Mouse (Mus musculus) cerebellum, postnatal 36 days (tissue): ENCODE measurements around the gene Ears2.

Experiments used
- DNase-seq, 2 experiments: peaks; one replicate each; pipeline ENCODE4 v3.0.0; 2021 to 2022; ENCODE audit warnings: mixed read lengths in 2 of 2

The Ears2 gene

DNA sequence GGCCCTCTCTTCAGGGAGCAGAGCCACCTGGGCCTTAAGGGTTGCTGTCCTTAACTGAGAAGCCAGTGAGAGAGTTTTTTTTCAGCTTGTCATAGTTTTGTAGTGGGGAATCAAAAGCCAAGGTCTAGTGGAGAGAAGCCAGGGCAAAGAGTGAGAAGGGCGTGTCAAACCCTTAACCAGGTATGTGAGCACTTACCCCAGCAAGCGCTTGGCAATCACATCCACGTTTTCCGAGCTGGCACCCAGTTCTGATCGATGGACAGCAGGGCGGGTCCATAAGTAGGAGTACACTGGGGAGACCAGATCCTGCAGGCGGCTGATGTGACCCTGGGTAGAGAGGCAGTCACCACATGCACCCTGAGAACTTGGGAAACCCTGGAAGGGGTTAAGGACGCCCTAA lies 23.0 kb downstream of the Ears2 start:
- DNase-seq: no peak

GRCm38 (mm10) chr7:122034348-122034747 lies 32.7 kb downstream of the Ears2 start:
- no peak for DNase-seq

GRCm38 (mm10) chr7:122033371-122033770 lies 33.7 kb downstream of the Ears2 start:
- no peak for DNase-seq

GRCm38 (mm10) chr7:122022131-122022530 lies 44.9 kb downstream of the Ears2 start:
- no peak for DNase-seq

GRCm38 (mm10) chr7:122020667-122021354 lies 46.3 kb downstream of the Ears2 start, which contains the start of gene Gga2:
Gga2 (minus strand) TSS chr7:122021222.
- peak; percentile 81 to 87 for DNase-seq

GRCm38 (mm10) chr7:122020273-122020666 lies 46.8 kb downstream of the Ears2 start:
- DNase-seq: peak in 1 of 2 experiments; percentile 17

GRCm38 (mm10) chr7:122018978-122019377 lies 48.1 kb downstream of the Ears2 start:
- no peak for DNase-seq

DNA sequence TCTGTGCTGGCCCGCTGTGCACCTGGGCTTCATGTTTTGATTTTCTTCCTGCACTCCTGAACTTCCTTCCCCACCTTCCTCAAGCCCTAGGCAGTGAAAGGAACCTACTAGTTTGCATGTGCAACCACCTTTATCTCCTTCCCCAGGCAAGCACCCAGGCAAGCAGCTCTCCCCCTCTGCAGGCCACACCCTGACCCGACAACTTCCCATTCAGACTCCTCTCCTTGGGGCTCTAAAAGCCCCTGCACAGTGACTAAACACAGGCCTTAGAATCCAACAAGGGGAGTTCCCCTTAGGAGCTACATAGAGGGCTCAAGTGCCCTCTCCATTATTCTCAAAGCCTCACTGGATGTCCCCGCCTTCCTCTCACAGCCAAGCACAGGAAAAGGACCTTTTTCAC lies 48.8 kb downstream of the Ears2 start:
- no peak for DNase-seq

DNA sequence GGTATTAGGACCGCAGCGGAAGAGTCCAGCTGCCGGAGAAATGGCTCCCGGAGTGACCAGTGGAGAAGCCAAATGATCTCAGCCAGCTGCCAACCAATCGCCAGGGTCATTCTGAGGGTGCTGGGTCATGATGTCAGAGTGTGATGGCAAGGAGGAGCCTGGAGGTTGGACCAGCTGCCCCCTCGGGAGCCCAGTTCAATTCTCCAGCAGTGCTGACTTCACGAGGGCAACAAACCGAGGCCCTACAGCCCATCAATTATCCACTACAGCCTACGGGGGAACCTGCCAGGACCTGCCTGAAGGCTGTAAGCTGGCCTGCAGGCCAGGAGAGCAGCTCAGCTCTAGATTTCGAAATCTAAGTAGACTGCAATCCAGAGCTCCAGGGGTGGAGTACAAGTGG lies 51.3 kb downstream of the Ears2 start:
- no peak for DNase-seq

- DNase-seq: no peak
Measured at GRCm38 (mm10) chr7:122015105-122015504, 52.0 kb downstream of the Ears2 start.

DNA sequence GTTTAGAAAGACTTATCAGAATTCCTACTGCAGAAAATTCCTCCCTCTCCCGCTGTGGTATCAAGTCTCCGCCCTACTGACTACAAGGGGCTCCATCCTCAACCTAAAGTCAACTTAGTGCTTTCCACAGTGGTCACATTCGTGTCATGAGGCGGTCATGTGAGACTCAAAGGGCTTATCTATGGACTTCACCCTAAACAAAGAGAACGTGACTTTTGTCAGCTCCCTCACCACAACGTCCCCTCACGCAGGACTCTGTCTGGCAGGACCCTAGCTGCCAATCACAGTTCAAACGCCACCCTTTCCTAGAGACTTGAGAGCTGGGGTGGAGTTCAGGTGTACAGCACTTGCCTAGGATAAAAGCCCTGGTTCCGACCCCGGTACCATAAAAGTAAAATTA lies 54.1 kb downstream of the Ears2 start:
- DNase-seq: no peak

GRCm38 (mm10) chr7:122012370-122012769 lies 54.7 kb downstream of the Ears2 start:
- peak in 1 of 2 experiments; percentile 25 for DNase-seq

DNA sequence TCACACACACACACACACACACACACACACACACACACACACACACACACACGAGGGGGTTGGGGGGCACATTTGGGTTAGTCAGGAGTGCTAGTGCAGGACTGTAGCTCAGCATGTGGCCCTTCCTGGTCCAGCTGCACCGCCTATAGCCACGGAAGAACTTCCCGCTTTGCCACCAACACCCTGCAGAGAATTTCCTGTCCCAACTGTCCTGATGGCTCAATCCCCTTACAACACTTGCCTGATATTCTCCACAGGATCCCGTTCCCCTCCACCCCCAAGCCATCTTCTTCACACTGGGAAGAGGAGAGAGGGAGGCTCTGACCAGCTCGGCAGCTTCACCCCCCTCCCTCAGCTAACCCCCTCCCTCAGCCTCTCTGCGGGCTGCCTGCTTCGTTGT lies 66.7 kb downstream of the Ears2 start:
- DNase-seq: no peak

DNA sequence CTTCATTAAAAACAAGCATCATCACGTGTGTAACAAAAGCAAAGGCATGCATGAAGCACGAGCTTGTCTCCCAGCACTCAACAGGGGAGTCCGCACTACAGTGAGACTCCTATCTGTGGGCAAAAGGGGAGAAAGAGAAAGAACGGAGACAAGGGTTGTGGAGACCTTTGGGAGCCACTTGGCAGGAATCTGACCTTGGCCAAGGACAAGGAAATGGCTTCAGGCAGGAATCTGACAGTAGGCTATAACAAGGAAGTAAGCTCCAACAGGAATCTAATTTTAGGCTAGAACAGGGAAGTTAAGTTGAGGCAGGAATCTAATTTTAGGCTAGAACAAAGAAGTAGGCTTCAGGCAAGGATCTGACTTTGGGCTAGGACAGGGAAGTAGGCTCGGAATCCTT lies 71.1 kb downstream of the Ears2 start:
- DNase-seq: no peak
